Mouse (Mus musculus) thymus, postnatal 36 days (tissue): ENCODE results near the gene Sstr3.

Source experiments
- DNase-seq, 2 experiments: peaks; one replicate each; pipeline ENCODE4 v3.0.0; 2022; ENCODE audit warnings: mixed read lengths in 2 of 2

The Sstr3 gene

DNA sequence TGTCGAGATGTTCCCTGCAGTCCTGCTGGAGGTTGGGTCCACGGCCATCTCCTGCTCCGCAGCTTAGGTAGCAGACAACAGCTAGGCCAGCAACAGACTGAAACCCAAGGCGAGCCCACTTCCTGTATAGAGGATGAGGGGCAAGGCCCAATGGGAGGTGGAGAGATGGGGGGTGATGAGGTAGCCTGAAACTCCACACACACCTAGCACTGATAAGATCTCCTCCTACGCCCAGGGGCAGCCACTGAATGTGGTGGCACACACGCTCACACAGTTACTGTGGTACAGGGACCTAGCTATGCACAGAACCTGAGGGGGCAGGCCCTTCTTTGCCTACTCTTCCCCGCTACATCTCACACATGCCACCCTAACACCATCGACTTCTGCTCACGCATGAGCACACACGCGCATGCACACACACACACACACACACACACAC lies 49.5 kb downstream of the Sstr3 start, which contains the start of gene Il2rb:
Il2rb (minus strand) TSS at position 304 of the 439 bp plus-strand sequence.
- DNase-seq: peak; percentile 45 to 64

- no peak for DNase-seq
Observed at GRCm38 (mm10) chr15:78493401-78494010, 51.0 kb downstream of the Sstr3 start.

GRCm38 (mm10) chr15:78491301-78491700 lies 53.2 kb downstream of the Sstr3 start:
- no peak for DNase-seq

GRCm38 (mm10) chr15:78489906-78490305 lies 54.6 kb downstream of the Sstr3 start:
- no peak for DNase-seq

- no peak for DNase-seq
Observed at GRCm38 (mm10) chr15:78489248-78489647, 55.2 kb downstream of the Sstr3 start.

GRCm38 (mm10) chr15:78487066-78487465 lies 57.4 kb downstream of the Sstr3 start:
- DNase-seq: no peak
